Mouse (Mus musculus) lung, postnatal 0 days (tissue): ENCODE results near the gene Ubr4. TPM values are rescaled to one million over a fixed set of nuclear protein-coding genes. Genes with fewer than 3 reads are reported as not detected.
A peak's percentile ranks its signal among the peaks of the same experiment; 100 is the strongest.

Experiments used
- ATAC-seq: fragments of 200-750 bp; cut with Nextera tagmentation; 2 replicates; pipeline ENCODE4 v1.8.0; 2017; ENCODE audit warnings: moderate library complexity
- DNase-seq: peaks from one replicate; pipeline ENCODE4 v3.0.0-alpha.2; 2016; ENCODE audit warnings: low spot score
- H3K27ac ChIP-seq: fragments of 300-500 bp; sonication (generic); 2 replicates; pipeline ENCODE4 v1.5.1; 2014; ENCODE audit warnings: antibody characterized with exemption, mild to moderate bottlenecking, low read length, mixed read lengths
- H3K27me3 ChIP-seq: fragments of 300-500 bp; sonication (generic); replicated peaks from 2 replicates; pipeline ENCODE4 v1.6.1; 2014; ENCODE audit warnings: low read length, mixed read lengths; ENCODE audit not compliant: insufficient read depth
- H3K36me3 ChIP-seq: fragments of 300-500 bp; sonication (generic); 2 replicates; pipeline ENCODE4 v1.6.1; 2014; ENCODE audit warnings: low read length, mixed read lengths; ENCODE audit not compliant: insufficient read depth
- H3K4me1 ChIP-seq: fragments of 300-500 bp; sonication (generic); 2 replicates; pipeline ENCODE4 v1.6.1; 2014; ENCODE audit warnings: antibody characterized with exemption, low read depth, low read length, mixed read lengths; ENCODE audit not compliant: insufficient read depth
- H3K4me2 ChIP-seq: fragments of 300-500 bp; sonication (generic); replicated peaks from 2 replicates; pipeline ENCODE4 v1.6.1; 2014; ENCODE audit warnings: low read depth, mild to moderate bottlenecking, low read length, moderate library complexity, mixed read lengths
- H3K4me3 ChIP-seq: fragments of 300-500 bp; sonication (generic); 2 replicates; pipeline ENCODE4 v1.5.1; 2014; ENCODE audit warnings: low read depth, low read length
- H3K9ac ChIP-seq: fragments of 300-500 bp; sonication (generic); replicated peaks from 2 replicates; pipeline ENCODE4 v1.6.1; 2014; ENCODE audit warnings: low read depth, mild to moderate bottlenecking
- H3K9me3 ChIP-seq: fragments of 300-500 bp; sonication (generic); 2 replicates; pipeline ENCODE4 v1.6.1; 2016; ENCODE audit warnings: low read length, mixed read lengths
- CTCF ChIP-seq: IDR thresholded peaks from 2 replicates; pipeline ENCODE4 v1.5.1; 2016; ENCODE audit warnings: antibody characterized with exemption, mild to moderate bottlenecking
- EP300 ChIP-seq: IDR thresholded peaks from 2 replicates; pipeline ENCODE4 v1.6.1; 2016; ENCODE audit warnings: antibody characterized with exemption, mild to moderate bottlenecking, control low read depth
- WGBS: fragments of 180-500 bp; shearing (Covaris S2); extraction: QIAGEN DNeasy Blood & Tissue Kit; methylation state at CpG from one replicate; pipeline ENCODE4 v1.1.7; 2014; 5-methylcytosine and 5-hydroxymethylcytosine counted together
- polyA plus RNA-seq: library from polyadenylated mRNA; unstranded; fragments of >200 nt; fragmentation: Nextera tagmentation; extraction: Ambion mirVana; gene quantifications from 2 replicates; pipeline ENCODE4 v1.2.1, GENCODE M21; 2015

Gene Ubr4
- polyA plus RNA-seq, 1 experiment from 2014 or later, result 50.8 TPM

DNA sequence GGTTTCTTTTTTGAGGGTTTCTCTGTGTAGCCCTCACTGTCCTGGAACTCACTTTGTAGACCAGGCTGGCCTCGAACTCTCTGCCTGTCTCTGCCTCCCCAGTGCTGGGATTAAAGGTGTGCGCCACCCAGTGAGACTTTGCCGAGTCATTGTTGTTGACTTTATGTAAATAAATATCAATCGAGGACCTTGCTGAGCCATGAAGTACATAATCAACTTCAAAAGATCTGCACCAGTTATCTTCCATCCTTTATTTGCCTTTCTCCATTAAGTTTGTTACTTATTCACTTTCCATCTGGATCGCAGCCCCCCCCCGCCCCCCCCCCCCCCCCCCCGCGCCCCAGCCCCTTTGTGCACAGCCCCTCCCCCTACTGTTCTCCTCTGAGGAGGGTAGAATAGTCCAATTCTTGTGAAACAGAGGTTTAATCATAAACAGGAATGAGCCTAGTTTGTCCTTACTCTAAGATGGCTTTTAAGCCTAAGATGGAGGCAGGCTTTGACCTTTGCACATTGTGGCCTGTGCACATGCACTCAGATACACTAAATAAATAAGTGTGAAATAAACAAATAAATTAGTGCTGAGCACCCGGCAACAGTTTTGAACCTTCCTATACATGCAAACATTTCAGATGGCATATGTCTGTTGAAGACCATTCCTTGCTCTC, 17.6 kb upstream of the Ubr4 start:
- TF ChIP-seq CTCF (no peak), EP300 (no peak)
- no peaks in the 10 kb centered on the region for H3K36me3 ChIP-seq
- H3K4me3 ChIP-seq, result no peak overlapping the region
- ATAC-seq, result no peak
- 20% methylated on average over 8 of the region's 9 CpGs for WGBS
- H3K27me3 ChIP-seq, result no peaks in the 10 kb centered on the region
- no peak overlapping the region for H3K9ac ChIP-seq
- no peak overlapping the region for H3K27ac ChIP-seq
- no peak for DNase-seq
- H3K9me3 ChIP-seq, result no peaks in the 10 kb centered on the region
- H3K4me2 ChIP-seq, result no peak overlapping the region
- no peaks in the 10 kb centered on the region for H3K4me1 ChIP-seq

DNA sequence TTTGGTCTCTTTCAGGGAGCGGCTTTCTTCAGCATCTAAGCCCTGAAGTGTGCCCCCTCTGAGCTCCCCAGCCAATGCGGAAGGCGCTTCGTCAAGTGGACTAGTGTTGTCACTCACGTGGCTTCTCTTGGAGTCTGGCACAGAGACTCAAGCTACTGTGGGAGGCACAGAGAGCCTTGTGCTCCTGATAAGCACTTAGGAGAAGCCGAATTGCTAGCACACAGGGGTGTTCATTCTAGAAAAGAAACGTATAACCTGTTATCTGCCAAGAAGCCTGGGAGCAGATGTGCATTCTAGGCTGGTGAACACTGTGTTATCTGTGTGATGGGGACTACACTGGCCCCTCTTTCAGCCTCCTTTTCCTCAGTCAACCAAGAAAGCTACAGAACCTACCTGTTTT, 16.9 kb upstream of the Ubr4 start:
- DNase-seq (no peak), ATAC-seq (peak; percentile 23)
- no peak overlapping the region for H3K4me3 ChIP-seq
- TF ChIP-seq CTCF (no peak), EP300 (no peak)
- H3K9ac ChIP-seq, result no peak overlapping the region
- no peak overlapping the region for H3K27ac ChIP-seq
- no peaks in the 10 kb centered on the region for H3K4me1 ChIP-seq
- H3K9me3 ChIP-seq, result no peaks in the 10 kb centered on the region
- H3K4me2 ChIP-seq, result no peak overlapping the region
- H3K27me3 ChIP-seq, result no peaks in the 10 kb centered on the region
- WGBS, result 36% methylated on average over 7 of the region's 7 CpGs
- no peaks in the 10 kb centered on the region for H3K36me3 ChIP-seq

DNA sequence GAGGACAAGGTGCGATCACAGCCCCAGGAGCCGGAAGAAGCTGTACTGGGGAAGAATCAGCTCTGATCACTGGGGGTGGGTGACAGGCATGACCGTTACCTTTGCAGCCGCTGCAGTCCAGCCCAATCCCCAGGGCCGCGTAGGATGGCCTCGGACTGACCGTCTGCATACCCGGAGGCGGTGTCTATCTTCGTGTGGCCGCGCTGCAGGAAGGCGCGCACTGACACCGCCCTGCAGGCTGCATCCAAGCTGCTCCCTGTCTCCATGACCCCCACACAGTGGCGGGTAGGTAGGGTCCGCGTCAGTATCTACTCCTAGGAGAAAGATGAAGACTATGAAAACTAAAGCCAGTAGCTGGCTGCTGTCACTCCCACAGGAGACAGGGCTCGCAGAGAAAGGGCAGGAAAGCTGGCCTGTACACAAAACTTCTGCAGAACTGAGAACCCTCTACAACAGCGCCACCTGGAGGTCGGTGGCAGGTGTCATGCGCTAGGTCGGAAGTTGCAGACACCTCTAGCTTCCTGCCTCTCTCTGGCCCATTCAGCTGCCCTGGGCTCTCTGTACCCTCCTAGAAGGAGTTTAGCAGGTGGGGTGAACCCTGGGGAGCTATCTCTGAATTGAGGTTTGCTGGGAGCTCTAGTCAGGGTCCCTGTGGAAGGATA, 15.5 kb upstream of the Ubr4 start:
- Histone ChIP-seq H3K36me3 (no peaks in the 10 kb centered on the region), H3K4me3 (0 out of 2 replicates have a peak overlapping the region, but pooled peaks have one; percentile 2), H3K9ac (no peak overlapping the region), H3K27me3 (no peaks in the 10 kb centered on the region), H3K4me1 (no peaks in the 10 kb centered on the region), H3K9me3 (no peaks in the 10 kb centered on the region), H3K27ac (no peak overlapping the region), H3K4me2 (peak overlapping the region; percentile 39)
- TF ChIP-seq EP300, result no peak
- TF ChIP-seq CTCF, result peak; percentile 90
- peak; percentile 88 for DNase-seq
- WGBS, result 24% methylated on average over 24 of the region's 24 CpGs
- peak; percentile 81 for ATAC-seq

DNA sequence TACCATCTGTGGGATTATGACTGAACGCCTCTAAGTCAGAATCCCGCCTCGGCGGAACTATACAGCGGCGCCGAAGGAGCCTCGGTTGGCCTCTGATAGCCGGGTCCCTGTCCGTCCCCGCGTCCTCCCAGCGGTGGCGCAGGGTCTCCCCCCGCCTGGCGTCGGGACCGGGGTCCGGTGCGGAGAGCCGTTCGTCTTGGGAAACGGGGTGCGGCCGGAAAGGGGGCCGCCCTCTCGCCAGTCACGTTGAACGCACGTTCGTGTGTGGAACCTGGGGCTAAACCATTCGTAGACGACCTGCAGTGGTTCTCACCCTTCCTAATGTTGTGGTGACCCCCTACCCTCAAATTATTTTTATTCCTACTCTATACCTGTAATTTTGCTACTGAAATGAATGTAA, 14.3 kb upstream of the Ubr4 start:
- Histone ChIP-seq H3K9ac (no peak overlapping the region), H3K27me3 (no peaks in the 10 kb centered on the region), H3K36me3 (no peaks in the 10 kb centered on the region), H3K9me3 (no peaks in the 10 kb centered on the region), H3K4me1 (no peaks in the 10 kb centered on the region), H3K4me2 (no peak overlapping the region), H3K27ac (no peak overlapping the region), H3K4me3 (no peak overlapping the region)
- no peak for DNase-seq
- TF ChIP-seq EP300, result no peak
- no peak for TF ChIP-seq CTCF
- 51% methylated on average over 33 of the region's 33 CpGs for WGBS
- ATAC-seq, result no peak

DNA sequence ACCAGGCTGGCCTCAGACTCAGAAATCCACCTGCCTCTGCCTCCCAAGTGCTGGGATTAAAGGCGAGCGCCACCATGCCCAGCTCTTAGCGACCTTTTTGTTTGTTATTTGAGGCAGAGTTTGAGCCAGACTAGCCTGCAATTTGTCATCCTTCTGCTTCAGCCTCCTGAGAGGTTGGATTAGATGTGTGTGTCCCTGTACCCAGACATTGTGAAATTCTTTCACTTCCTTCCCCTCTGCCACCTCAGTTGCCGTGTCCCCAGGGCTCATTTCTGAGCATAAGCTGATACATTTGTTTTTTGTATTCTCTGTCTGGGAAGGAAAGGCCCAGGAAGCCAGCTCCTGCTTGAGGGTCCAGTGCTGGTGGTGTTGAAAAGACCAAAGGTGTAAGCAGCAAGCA, 11.6 kb upstream of the Ubr4 start:
- 65% methylated on average over 4 of the region's 4 CpGs for WGBS

DNA sequence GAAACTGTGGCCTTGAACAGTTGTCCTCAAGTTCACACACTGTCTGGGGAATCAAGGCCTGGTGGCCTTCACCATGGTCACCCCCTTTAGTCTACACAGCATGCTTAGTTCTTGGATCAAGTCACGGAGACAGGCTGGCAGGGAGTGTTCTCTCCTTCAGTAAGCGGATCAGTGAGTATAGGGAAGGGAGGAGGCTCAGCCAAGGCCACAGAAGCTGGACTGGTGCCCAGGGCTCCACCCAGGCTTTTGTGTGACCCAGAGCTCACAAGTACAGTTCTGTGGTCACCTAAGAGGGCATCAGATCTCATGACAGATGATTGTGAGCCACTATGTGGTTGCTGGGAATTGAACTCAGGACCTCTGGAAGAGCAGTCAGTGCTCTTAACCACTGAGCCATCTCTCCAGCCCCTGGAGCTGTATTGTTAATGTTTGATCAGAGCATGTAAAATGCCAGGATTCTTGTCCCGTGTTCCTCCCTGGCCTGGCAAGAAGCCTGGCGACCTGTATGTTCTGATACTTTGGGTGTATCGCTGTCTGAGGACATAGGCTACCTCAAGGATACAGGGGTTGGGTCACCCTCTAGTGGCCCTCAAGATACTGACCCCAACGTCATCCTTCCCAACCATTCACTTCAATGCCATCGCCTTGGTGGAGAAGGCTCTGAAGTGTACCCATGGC, 10.7 kb upstream of the Ubr4 start:
- TF ChIP-seq EP300, result no peak
- TF ChIP-seq CTCF, result no peak
- Histone ChIP-seq H3K4me2 (no peak overlapping the region), H3K27ac (no peak overlapping the region), H3K4me1 (no peaks in the 10 kb centered on the region), H3K27me3 (no peaks in the 10 kb centered on the region), H3K9ac (no peak overlapping the region), H3K4me3 (no peak overlapping the region), H3K36me3 (no peaks in the 10 kb centered on the region), H3K9me3 (no peaks in the 10 kb centered on the region)
- WGBS, result 61% methylated on average over 7 of the region's 7 CpGs
- ATAC-seq (peak; percentile 36; the same call in 1 of the 2 replicates), DNase-seq (peak; percentile 35)

More for the DNA sequence above, 11.6 kb upstream of the Ubr4 start:
- Histone ChIP-seq H3K4me3 (no peak overlapping the region), H3K36me3 (no peaks in the 10 kb centered on the region), H3K4me2 (no peak overlapping the region), H3K4me1 (no peaks in the 10 kb centered on the region), H3K9me3 (no peaks in the 10 kb centered on the region), H3K27me3 (no peaks in the 10 kb centered on the region), H3K27ac (no peak overlapping the region), H3K9ac (no peak overlapping the region)
- DNase-seq (peak; percentile 9), ATAC-seq (no peak)
- TF ChIP-seq EP300 (no peak), CTCF (no peak)
